Mouse (Mus musculus) kidney, embryonic 14.5 days (tissue): Measurements from ENCODE around the gene Parvg. TPM values are rescaled to one million over a fixed set of nuclear protein-coding genes. Genes with fewer than 3 reads are reported as not detected.

Experiments used
- ATAC-seq: fragments of 200-750 bp; cut with Nextera tagmentation; 2 replicates; pipeline ENCODE4 v1.8.0; 2017; ENCODE audit warnings: moderate number of reproducible peaks, mild to moderate bottlenecking, moderate TSS enrichment, moderate library complexity; ENCODE audit not compliant: low FRiP score, low TSS enrichment
- H3K27ac ChIP-seq: fragments of 300-500 bp; sonication (generic); 2 replicates; pipeline ENCODE4 v1.5.1; 2014; ENCODE audit warnings: low read depth, mild to moderate bottlenecking, low read length, moderate library complexity, mixed read lengths
- H3K27me3 ChIP-seq: fragments of 300-500 bp; sonication (generic); 2 replicates; pipeline ENCODE4 v1.6.1; 2014; ENCODE audit warnings: mild to moderate bottlenecking, low read length; ENCODE audit not compliant: control insufficient read depth, insufficient read depth
- H3K36me3 ChIP-seq: fragments of 300-500 bp; sonication (generic); 2 replicates; pipeline ENCODE4 v1.6.1; 2014; ENCODE audit warnings: low read length, mixed read lengths; ENCODE audit not compliant: control insufficient read depth, insufficient read depth
- H3K4me1 ChIP-seq: fragments of 300-500 bp; sonication (generic); 2 replicates; pipeline ENCODE4 v1.6.1; 2014; ENCODE audit warnings: low read length, mixed read lengths; ENCODE audit not compliant: control insufficient read depth, insufficient read depth
- H3K4me2 ChIP-seq: fragments of 300-500 bp; sonication (generic); replicated peaks from 2 replicates; pipeline ENCODE4 v1.6.1; 2014; ENCODE audit warnings: low read depth, mild to moderate bottlenecking, low read length
- H3K4me3 ChIP-seq: fragments of 300-500 bp; sonication (generic); 2 replicates; pipeline ENCODE4 v1.5.1; 2014; ENCODE audit warnings: mild to moderate bottlenecking, low read length
- H3K9ac ChIP-seq: fragments of 300-500 bp; sonication (generic); 2 replicates; pipeline ENCODE4 v1.6.1; 2014; ENCODE audit warnings: low read depth, mild to moderate bottlenecking, low read length, moderate library complexity
- H3K9me3 ChIP-seq: fragments of 300-500 bp; sonication (generic); 2 replicates; pipeline ENCODE4 v1.6.1; 2016; ENCODE audit warnings: low read length; ENCODE audit not compliant: control insufficient read depth
- WGBS: fragments of 180-500 bp; shearing (Covaris S2); extraction: QIAGEN DNeasy Blood & Tissue Kit; methylation state at CpG from one replicate; pipeline ENCODE4 v1.1.7; 2014; 5-methylcytosine and 5-hydroxymethylcytosine counted together
- polyA plus RNA-seq: library from polyadenylated mRNA; unstranded; fragments of >200 nt; fragmentation: Nextera tagmentation; extraction: Ambion mirVana; gene quantifications from 2 replicates; pipeline ENCODE4 v1.2.1, GENCODE M21; 2014

The Parvg gene
- polyA plus RNA-seq, 1 experiment from 2014 or later: 0.70 TPM

DNA sequence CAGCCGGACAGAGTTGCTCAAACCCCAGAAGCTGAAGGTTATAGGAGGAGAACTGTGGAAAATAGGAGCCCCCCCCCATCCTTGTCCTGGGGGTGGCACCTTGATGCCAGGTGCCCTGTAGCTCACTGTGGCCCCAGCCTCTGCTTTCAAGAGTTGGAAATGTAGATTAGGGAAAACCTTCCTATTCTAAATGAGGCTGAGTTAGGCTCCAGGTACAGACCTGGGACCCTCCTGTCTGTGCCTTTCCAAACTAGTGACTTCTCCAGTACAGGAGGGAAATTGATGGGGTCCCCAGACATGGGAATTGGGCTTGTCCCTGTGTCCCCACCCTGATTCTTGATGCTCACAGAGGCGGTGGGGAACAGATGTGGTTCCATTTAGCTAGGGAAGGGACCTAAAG is 23.2 kb upstream of the Parvg start:
- H3K9ac ChIP-seq: no peak overlapping the region
- H3K4me3 ChIP-seq: no peak overlapping the region
- no peaks in the 10 kb centered on the region for H3K36me3 ChIP-seq
- 0 out of 2 replicates have a peak, but pooled peaks cover 2% of the 10 kb centered on the region for H3K27me3 ChIP-seq
- no peak for ATAC-seq
- no peak overlapping the region for H3K4me2 ChIP-seq
- H3K9me3 ChIP-seq: no peaks in the 10 kb centered on the region
- 66% methylated on average over 2 of the region's 2 CpGs for WGBS
- peaks cover 37% of the 10 kb centered on the region for H3K4me1 ChIP-seq
- H3K27ac ChIP-seq: no peak overlapping the region

DNA sequence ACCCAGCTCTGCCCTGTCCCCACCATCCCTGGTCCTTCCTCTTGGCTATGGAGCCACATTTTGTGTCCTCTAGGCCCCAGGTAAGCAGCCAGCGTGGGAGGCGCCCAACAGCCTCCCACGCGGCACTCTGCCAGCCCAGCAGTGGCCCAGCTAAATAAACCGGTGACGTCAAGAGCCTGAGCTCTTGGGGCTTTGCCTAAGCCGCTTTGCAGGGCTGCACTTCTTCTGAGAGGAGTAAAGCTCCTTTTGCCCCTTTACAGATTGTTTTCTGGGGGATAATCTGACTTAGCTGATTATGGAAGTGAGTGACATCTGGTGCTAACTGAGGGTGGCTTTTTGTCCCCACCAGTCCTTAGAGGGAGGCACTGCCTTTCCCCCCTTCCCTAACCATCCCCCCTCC is 22.8 kb upstream of the Parvg start:
- no peaks in the 10 kb centered on the region for H3K9me3 ChIP-seq
- H3K4me1 ChIP-seq: peaks cover 42% of the 10 kb centered on the region
- 0 out of 2 replicates have a peak, but pooled peaks cover 2% of the 10 kb centered on the region for H3K27me3 ChIP-seq
- H3K27ac ChIP-seq: no peak overlapping the region
- no peak overlapping the region for H3K4me2 ChIP-seq
- H3K9ac ChIP-seq: no peak overlapping the region
- no peaks in the 10 kb centered on the region for H3K36me3 ChIP-seq
- ATAC-seq: no peak
- WGBS: 11% methylated on average over 7 of the region's 7 CpGs
- H3K4me3 ChIP-seq: no peak overlapping the region

DNA sequence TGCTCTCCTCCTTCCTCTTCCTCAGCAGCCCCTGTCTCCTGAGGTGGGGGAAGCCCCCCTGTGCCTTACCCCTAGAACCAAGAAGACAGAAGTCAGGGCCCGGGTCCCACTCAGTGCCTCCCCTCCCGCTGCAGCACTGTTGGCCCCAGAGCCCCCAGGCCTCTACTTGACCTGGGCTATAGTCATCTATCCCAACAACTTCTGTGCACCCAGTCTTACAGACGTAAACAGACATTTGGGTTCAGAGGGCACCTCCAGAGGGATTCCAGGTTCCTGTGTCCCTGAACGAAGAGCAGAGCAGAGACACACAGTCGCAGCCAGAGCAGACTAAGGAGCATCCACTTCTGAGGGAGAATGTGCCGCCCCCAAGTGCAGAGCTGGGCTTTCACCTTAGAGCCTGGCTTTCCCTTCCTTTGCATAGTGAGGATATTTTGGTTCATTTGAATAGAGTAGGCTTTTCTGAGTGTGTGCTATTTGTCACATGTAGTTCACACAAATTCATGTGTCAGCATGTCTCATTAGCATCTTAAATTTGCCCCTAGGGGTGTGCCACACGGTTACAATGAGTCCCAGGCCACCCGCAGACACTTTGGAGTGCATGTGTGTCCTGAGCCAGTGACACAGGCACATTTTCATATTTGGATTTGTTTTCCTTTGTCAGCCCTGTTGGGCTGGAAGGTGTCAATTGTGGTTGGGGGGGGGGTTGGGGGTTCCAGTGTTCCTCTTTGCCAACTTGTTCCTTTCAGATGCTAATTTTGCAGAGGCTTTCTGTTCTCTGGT is 22.0 kb upstream of the Parvg start:
- ATAC-seq: no peak
- Histone ChIP-seq H3K9ac (no peak overlapping the region), H3K4me1 (peaks cover 42% of the 10 kb centered on the region), H3K36me3 (no peaks in the 10 kb centered on the region), H3K9me3 (no peaks in the 10 kb centered on the region), H3K4me2 (no peak overlapping the region), H3K27ac (no peak overlapping the region), H3K27me3 (0 out of 2 replicates have a peak, but pooled peaks cover 1% of the 10 kb centered on the region), H3K4me3 (no peak overlapping the region)
- 60% methylated on average over 8 of the region's 8 CpGs for WGBS

DNA sequence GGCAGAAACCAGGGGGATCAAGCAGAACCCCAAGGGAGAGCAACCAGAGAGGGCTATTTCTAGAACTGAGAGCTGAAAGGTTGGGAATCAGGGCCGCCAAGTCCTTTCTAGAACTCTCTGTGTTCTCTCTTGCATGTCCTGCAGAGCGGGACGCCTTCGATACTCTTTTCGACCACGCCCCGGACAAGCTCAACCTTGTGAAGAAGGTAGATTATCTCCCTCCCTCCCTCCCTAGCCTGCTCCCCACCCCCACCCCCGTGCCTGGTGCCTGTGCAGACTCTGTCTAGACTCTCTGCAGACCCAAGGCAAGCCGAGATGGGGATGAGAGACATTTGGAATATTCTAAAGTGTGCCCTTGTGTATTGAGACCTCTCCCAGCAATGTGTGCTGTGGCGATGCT is 20.6 kb upstream of the Parvg start:
- H3K4me2 ChIP-seq: no peak overlapping the region
- 51% methylated on average over 10 of the region's 10 CpGs for WGBS
- H3K4me3 ChIP-seq: no peak overlapping the region
- H3K27ac ChIP-seq: no peak overlapping the region
- H3K4me1 ChIP-seq: peaks cover 41% of the 10 kb centered on the region
- no peak overlapping the region for H3K9ac ChIP-seq
- ATAC-seq: no peak
- no peaks in the 10 kb centered on the region for H3K9me3 ChIP-seq
- H3K27me3 ChIP-seq: no peaks in the 10 kb centered on the region
- H3K36me3 ChIP-seq: no peaks in the 10 kb centered on the region

DNA sequence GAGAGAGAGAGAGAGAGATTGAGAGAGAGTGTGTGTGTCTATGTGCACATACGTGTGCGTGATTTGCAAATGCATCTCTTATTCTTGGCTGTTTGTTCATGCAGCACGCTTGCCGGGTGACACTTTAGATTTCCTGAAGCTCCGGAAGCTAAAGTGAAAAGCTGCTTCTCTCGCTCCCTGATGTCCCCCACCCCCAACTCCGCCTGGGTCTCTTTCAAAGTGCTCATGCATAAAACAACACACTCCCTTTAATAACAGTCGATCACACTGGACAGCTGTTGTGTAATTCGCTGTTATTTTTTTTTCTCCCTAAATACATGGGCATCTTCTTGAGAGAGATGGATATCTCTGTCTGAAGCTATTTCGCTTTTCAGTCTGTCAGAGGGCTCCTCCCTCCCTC is 18.5 kb upstream of the Parvg start:
- H3K27ac ChIP-seq: no peak overlapping the region
- peaks cover 22% of the 10 kb centered on the region for H3K4me1 ChIP-seq
- no peaks in the 10 kb centered on the region for H3K36me3 ChIP-seq
- no peak overlapping the region for H3K9ac ChIP-seq
- no peak overlapping the region for H3K4me3 ChIP-seq
- no peaks in the 10 kb centered on the region for H3K27me3 ChIP-seq
- H3K4me2 ChIP-seq: no peak overlapping the region
- H3K9me3 ChIP-seq: no peaks in the 10 kb centered on the region
- ATAC-seq: no peak
- 43% methylated on average over 10 of the region's 10 CpGs for WGBS

DNA sequence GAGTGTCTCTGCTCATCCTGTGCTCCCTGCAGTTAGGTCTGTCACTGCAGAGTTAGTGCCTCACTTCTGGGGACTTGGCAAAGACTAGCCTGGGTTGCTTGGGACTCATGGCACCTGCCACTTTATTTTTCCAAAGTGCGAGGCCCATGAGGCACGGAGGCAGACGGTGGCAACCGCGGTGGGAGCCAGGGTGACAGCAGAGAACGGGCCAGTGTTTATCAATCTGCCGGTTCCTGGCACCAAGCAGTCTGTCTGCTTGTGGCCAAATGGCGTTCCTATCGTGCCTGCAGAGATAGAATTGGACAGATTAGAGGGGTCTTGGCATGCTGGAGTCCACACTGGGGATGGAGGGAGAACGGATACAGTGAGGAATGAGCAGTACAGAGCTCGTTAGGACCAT is 13.6 kb upstream of the Parvg start:
- Histone ChIP-seq H3K36me3 (no peaks in the 10 kb centered on the region), H3K27me3 (no peaks in the 10 kb centered on the region), H3K9ac (no peak overlapping the region), H3K4me3 (no peak overlapping the region), H3K4me1 (peaks cover 36% of the 10 kb centered on the region), H3K4me2 (no peak overlapping the region), H3K27ac (no peak overlapping the region), H3K9me3 (no peaks in the 10 kb centered on the region)
- WGBS: 48% methylated on average over 11 of the region's 11 CpGs
- ATAC-seq: no peak

DNA sequence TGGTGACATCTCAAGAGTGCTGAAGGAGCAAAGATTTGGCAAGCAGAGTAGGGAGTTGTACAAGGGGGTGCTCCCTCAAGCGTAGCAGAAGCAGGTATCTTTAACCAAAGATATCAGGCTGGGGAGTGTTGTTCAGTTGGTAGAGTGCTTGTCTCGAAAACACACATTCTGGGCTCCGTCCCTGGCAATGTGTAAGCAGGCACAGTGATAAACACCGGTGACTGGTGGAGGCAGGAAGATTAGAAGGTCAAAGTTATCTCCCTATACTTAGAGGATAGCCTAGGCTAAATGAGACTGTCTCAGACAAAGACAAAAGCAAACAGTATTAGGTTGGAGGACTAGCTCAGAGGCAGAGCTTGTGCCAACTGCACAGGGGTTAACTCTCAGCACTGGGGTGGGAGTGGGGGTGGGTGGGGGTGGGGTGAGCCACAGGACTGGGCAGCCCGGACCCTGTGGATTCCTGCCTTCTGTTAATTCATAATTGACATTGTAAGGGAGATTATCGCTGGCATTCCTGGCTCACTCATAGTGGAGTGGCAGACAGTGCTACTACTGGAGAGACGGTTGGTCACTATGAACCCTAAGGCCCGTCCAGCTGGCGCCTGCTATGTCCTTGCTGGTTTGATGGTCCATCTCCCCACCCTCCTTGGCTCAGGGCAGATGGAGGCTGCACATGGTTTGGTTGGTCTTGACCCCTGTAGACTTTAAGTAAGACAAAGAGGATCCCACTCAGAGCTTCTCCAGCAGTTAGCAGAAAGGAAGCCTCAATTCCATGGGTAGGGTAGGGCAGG is 12.3 kb upstream of the Parvg start:
- peaks cover 32% of the 10 kb centered on the region for H3K4me1 ChIP-seq
- no peaks in the 10 kb centered on the region for H3K9me3 ChIP-seq
- H3K27ac ChIP-seq: no peak overlapping the region
- H3K4me2 ChIP-seq: no peak overlapping the region
- no peak for ATAC-seq
- H3K27me3 ChIP-seq: no peaks in the 10 kb centered on the region
- WGBS: 77% methylated on average over 9 of the region's 9 CpGs
- H3K4me3 ChIP-seq: no peak overlapping the region
- H3K9ac ChIP-seq: no peak overlapping the region
- H3K36me3 ChIP-seq: no peaks in the 10 kb centered on the region

DNA sequence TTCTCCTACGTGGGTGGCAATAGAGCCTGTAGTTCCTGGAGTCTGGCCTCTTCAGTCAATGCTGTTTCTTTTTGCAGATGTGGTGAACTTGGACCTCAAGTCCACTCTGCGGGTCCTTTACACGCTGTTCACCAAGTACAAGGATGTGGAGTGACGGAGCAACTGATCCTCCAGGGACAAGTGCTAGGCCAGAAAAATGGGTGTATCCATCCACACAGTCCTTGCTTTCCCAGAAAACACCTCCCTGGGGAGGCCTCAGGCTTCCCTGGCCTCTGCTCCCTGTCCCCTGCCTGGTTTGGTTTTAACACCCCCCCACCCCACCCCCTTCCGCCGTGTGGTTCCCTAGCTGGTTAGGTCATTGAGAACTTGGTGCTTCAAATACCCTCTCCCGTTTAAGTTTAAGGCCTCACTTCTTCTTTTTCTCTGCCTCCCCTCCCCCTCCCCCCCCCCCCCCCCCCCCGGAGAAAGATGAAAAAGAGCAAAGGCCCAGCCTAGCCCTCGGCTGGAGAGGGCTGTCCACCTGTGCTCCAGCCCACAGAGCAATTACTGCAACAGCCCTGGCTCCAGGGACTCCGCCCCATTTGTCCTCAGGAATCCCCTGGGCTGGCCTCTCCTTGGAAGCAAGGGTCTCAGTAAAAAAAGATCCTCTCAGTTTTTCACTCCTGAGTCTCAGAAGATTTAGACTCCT is 10.8 kb upstream of the Parvg start:
- Histone ChIP-seq H3K9me3 (no peaks in the 10 kb centered on the region), H3K36me3 (no peaks in the 10 kb centered on the region), H3K4me2 (no peak overlapping the region), H3K9ac (no peak overlapping the region), H3K4me1 (peaks cover 32% of the 10 kb centered on the region), H3K27ac (no peak overlapping the region), H3K27me3 (no peaks in the 10 kb centered on the region), H3K4me3 (no peak overlapping the region)
- ATAC-seq: peak; percentile 47; the same call in 1 of the 2 replicates
- 50% methylated on average over 8 of the region's 10 CpGs for WGBS

DNA sequence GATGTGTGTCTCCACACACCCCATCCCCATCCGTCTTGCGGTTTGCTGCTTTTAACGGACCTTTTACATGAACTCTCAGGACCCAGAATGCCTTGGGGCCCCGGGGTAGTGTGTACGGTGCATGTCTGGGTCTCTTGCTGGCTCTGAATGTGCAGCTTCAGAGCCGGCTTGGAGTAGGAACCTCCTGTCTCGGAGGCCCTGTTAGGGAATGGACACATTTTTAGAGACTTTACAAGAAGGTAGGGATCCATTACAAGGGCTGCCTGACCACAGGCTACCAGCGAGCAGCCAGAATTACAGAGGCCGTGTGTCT is 10.3 kb upstream of the Parvg start:
- Histone ChIP-seq H3K4me2 (no peak overlapping the region), H3K27ac (no peak overlapping the region), H3K27me3 (no peaks in the 10 kb centered on the region), H3K4me1 (peaks cover 32% of the 10 kb centered on the region), H3K9ac (no peak overlapping the region), H3K4me3 (no peak overlapping the region), H3K9me3 (no peaks in the 10 kb centered on the region), H3K36me3 (no peaks in the 10 kb centered on the region)
- WGBS: 14% methylated on average over 9 of the region's 9 CpGs
- ATAC-seq: peak; percentile 25; the same call in 1 of the 2 replicates
